Mouse (Mus musculus): ENCODE measurements around the gene Grik5. TPM values are rescaled to one million over a fixed set of nuclear protein-coding genes. Genes with fewer than 3 reads are reported as not detected.

The Grik5 gene
- polyA plus RNA-seq, 1 experiment from 2014 or later: 22.1 TPM

GRCm38 (mm10) chr7:25076663-25077413 is 4.7 kb upstream of the Grik5 start:
- Histone ChIP-seq H3K27ac (peak overlapping the region; percentile 95), H3K4me1 (peaks cover 41% of the 10 kb centered on the region), H3K4me3 (peak overlapping the region; percentile 87), H3K9me3 (no peaks in the 10 kb centered on the region), H3K4me2 (peak overlapping the region; percentile 70), H3K27me3 (replicated peaks) (no peaks in the 10 kb centered on the region), H3K9ac (peak overlapping the region; percentile 89), H3K36me3 (replicated peaks) (peaks cover 22% of the 10 kb centered on the region)
- WGBS: under 1% methylated on average over 56 of the region's 56 CpGs
- ATAC-seq (replicated peaks): peak; percentile 95

DNA sequence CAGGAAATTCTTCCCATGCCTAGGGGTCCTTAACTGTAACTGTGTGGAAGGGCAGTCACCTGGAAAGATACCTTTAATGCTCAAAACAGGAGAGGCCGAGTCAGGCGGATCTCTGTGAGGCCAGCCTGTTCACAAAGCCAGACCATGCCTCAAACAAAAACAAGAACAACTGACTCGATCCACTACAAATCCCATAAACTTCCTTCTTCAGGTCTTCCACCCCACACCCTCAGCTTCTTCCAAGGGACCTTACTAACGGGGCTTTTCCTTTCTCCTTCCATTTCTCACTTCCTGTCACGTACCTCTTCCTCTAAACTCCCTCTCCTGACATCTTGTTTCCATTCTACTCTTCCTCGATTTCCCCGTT is 4.1 kb upstream of the Grik5 start:
- Histone ChIP-seq H3K36me3 (replicated peaks) (peaks cover 17% of the 10 kb centered on the region), H3K27ac (peak overlapping the region; percentile 91), H3K4me1 (peaks cover 44% of the 10 kb centered on the region), H3K9me3 (no peaks in the 10 kb centered on the region), H3K4me2 (peak overlapping the region; percentile 65), H3K9ac (peak overlapping the region; percentile 51), H3K27me3 (replicated peaks) (no peaks in the 10 kb centered on the region), H3K4me3 (peak overlapping the region; percentile 87)
- WGBS: 14% methylated on average over 7 of the region's 7 CpGs
- no peak for ATAC-seq (replicated peaks)

- ATAC-seq (replicated peaks): no peak
- H3K4me2 ChIP-seq: peak overlapping the region; percentile 93; the same call in 1 of the 2 replicates
Observed at GRCm38 (mm10) chr7:25073924-25074323, 1.8 kb upstream of the Grik5 start.

GRCm38 (mm10) chr7:25072716-25073390 is 707 bp upstream of the Grik5 start:
- peak; percentile 18 for ATAC-seq (replicated peaks)
- under 1% methylated on average over 31 of the region's 33 CpGs for WGBS
- Histone ChIP-seq H3K27me3 (replicated peaks) (no peaks in the 10 kb centered on the region), H3K4me1 (peaks cover 63% of the 10 kb centered on the region), H3K4me2 (peak overlapping the region; percentile 93), H3K36me3 (replicated peaks) (peaks cover 4% of the 10 kb centered on the region; the same call in 1 of the 2 replicates), H3K4me3 (peak overlapping the region; percentile 90), H3K27ac (peak overlapping the region; percentile 94), H3K9ac (peak overlapping the region; percentile 91), H3K9me3 (no peaks in the 10 kb centered on the region)

More at GRCm38 (mm10) chr7:25073924-25074323, 1.8 kb upstream of the Grik5 start:
- peak overlapping the region; percentile 94 for H3K27ac ChIP-seq
- H3K4me3 ChIP-seq: 0 out of 2 replicates have a peak overlapping the region, but pooled peaks have one; percentile 90
- H3K4me1 ChIP-seq: peaks cover 63% of the 10 kb centered on the region
- H3K9me3 ChIP-seq: no peaks in the 10 kb centered on the region
- no peaks in the 10 kb centered on the region for H3K27me3 ChIP-seq (replicated peaks)
- H3K36me3 ChIP-seq (replicated peaks): no peaks in the 10 kb centered on the region
- no peak overlapping the region for H3K9ac ChIP-seq
- 83% methylated on average over 8 of the region's 8 CpGs for WGBS

DNA sequence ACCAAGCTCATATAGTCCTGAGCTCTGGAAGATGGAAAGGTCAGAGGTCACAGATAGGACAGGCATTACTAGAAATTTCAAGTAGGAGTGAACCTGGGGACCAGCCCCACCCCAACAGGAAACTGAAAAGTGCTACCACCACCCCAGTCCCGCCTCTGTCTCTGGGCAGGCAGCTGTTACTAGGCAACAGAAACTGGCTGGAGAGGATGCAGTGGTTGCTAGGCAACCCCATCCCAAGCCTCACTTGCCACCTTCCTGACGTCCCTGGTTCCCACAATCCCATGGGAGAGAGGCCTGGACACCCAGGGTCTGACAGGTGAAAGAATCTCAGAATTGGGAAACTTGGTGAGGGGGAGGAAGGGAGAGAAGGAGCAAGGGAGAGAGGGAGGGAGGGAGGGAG is 3.4 kb downstream of the Grik5 start:
- 3% methylated on average over 2 of the region's 2 CpGs for WGBS

DNA sequence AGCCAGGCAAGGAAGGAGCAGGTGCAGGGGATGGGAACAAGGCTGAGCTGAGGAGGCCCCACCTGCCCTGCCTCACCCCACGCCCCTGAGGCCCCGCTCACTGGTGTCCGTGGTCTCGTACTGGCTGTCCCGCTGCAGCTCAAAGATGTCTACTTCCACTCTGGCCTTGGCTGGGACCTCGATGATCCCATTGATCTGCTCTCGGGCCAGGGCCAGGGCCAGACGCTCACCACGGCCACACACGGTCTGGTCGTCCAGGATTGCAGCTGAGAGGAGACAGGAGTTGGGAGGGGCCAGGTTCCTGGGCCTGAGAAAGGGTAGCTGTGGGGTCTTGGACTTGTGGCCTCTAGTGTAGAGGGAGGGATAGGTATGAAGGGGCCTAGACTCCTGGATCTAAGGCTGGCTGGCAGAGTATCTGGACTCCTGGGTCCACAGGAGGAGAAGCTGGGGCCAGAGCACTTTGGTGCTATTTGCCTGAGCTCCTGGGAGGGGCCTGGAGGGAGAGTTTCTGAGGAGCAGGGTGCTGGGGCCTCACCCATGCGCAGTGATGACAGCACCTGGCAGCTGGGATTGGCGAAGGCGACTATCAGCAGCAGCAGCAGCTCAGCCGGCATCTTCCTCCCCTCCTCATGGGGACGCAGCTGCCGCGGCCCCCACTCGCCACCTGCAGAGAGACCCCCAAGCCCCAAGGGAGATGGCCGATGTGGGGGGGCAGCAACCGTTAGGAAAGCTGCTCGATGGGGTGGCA is 4.1 kb downstream of the Grik5 start:
- H3K4me3 ChIP-seq: peak overlapping the region; percentile 13
- H3K27ac ChIP-seq: peak overlapping the region; percentile 40; the same call in 1 of the 2 replicates
- peaks cover 31% of the 10 kb centered on the region for H3K36me3 ChIP-seq (replicated peaks)
- H3K9me3 ChIP-seq: no peaks in the 10 kb centered on the region
- ATAC-seq (replicated peaks): no peak
- peak overlapping the region; percentile 93 for H3K4me2 ChIP-seq
- no peaks in the 10 kb centered on the region for H3K27me3 ChIP-seq (replicated peaks)
- peak overlapping the region; percentile 25; the same call in 1 of the 2 replicates for H3K9ac ChIP-seq
- 79% methylated on average over 22 of the region's 22 CpGs for WGBS
- peaks cover 38% of the 10 kb centered on the region for H3K4me1 ChIP-seq

More for the DNA sequence above, 3.4 kb downstream of the Grik5 start:
- Histone ChIP-seq H3K4me2 (peak overlapping the region; percentile 93), H3K4me1 (peaks cover 45% of the 10 kb centered on the region), H3K4me3 (peak overlapping the region; percentile 13), H3K9me3 (no peaks in the 10 kb centered on the region), H3K36me3 (replicated peaks) (peaks cover 25% of the 10 kb centered on the region), H3K27me3 (replicated peaks) (no peaks in the 10 kb centered on the region), H3K9ac (no peak overlapping the region), H3K27ac (0 out of 2 replicates have a peak overlapping the region, but pooled peaks have one; percentile 40)
- ATAC-seq (replicated peaks): peak; percentile 50

DNA sequence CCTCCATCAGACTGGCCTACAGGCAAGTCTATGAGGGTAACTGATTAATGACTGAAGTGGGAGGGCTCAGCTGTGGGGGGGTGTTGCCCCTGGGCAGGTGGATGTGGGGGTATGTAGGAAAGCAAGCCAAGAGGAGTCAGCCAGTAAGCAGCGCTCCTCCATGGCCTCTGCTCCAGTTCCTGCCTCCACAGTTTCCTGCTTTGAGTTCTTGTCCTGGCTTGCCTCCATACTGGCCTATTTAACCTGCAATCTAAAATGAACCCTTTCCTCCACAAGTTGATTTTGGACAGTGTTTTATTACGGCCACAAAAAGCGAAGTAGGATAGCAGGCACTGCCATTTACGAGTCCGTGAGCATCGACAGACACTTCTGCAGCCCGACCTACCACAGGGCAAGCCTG is 4.8 kb downstream of the Grik5 start:
- Histone ChIP-seq H3K36me3 (replicated peaks) (peaks cover 39% of the 10 kb centered on the region), H3K9ac (no peak overlapping the region), H3K4me1 (peaks cover 38% of the 10 kb centered on the region), H3K9me3 (no peaks in the 10 kb centered on the region), H3K4me3 (no peak overlapping the region), H3K4me2 (no peak overlapping the region), H3K27me3 (replicated peaks) (no peaks in the 10 kb centered on the region), H3K27ac (no peak overlapping the region)
- WGBS: 93% methylated on average over 7 of the region's 7 CpGs
- no peak for ATAC-seq (replicated peaks)

- H3K36me3 ChIP-seq (replicated peaks): peaks cover 67% of the 10 kb centered on the region
- H3K27me3 ChIP-seq (replicated peaks): no peaks in the 10 kb centered on the region
- H3K4me1 ChIP-seq: peaks cover 12% of the 10 kb centered on the region
- H3K27ac ChIP-seq: no peak overlapping the region
- H3K4me3 ChIP-seq: no peak overlapping the region
- ATAC-seq (replicated peaks): no peak
- no peak overlapping the region for H3K4me2 ChIP-seq
- H3K9me3 ChIP-seq: no peaks in the 10 kb centered on the region
- 88% methylated on average over 8 of the region's 8 CpGs for WGBS
- H3K9ac ChIP-seq: no peak overlapping the region
Observed at GRCm38 (mm10) chr7:25063900-25064299, 8.2 kb downstream of the Grik5 start.

DNA sequence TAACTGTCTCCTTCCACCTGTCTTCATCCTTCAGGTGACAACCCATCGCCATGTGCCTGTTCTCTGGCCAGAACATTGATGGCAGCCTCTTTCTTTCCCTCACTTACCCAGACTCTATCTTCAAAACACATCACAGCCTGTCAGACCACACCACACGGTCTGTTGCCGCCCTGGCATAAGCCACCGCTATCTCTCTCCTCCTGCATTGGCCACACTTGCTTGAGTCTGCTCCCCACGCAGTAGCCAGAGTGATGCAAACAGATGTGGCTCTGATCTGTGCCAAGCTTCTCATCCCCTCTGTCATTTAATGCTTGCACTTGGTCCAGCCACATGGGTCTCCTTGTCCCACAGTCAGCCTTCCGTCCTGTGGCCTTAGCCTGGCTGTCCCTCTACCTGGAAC is 8.8 kb downstream of the Grik5 start:
- Histone ChIP-seq H3K36me3 (replicated peaks) (peaks cover 73% of the 10 kb centered on the region), H3K9ac (no peak overlapping the region), H3K9me3 (no peaks in the 10 kb centered on the region), H3K27ac (no peak overlapping the region), H3K4me3 (no peak overlapping the region), H3K4me1 (peaks cover 7% of the 10 kb centered on the region), H3K4me2 (no peak overlapping the region), H3K27me3 (replicated peaks) (no peaks in the 10 kb centered on the region)
- whole genome bisulfite sequencing: 89% methylated on average over 6 of the region's 6 CpGs
- ATAC-seq (replicated peaks): no peak

DNA sequence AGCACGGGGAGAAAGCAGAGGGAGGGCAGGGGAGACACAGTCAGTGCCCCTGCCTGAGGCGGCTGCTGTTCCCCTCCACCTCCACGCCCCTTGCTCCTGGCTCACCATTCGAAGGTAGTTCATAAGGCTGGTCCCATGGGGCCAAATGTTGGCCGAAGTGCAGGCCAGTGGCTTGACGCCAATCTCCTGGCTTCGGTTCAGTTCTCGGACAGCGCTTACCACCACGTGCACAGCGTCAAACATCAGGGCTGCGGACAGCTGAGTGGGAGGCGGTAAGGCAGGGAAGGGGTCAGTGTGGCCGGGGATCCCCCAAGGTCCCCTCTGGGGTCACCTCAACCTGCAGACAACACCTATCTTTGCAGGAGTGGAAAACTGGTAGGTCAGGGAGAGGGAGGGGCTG is 13.3 kb downstream of the Grik5 start:
- H3K9ac ChIP-seq: no peak overlapping the region
- 96% methylated on average over 14 of the region's 14 CpGs for WGBS
- no peak overlapping the region for H3K27ac ChIP-seq
- no peak overlapping the region for H3K4me2 ChIP-seq
- no peak for ATAC-seq (replicated peaks)
- no peaks in the 10 kb centered on the region for H3K4me1 ChIP-seq
- H3K4me3 ChIP-seq: no peak overlapping the region
- no peaks in the 10 kb centered on the region for H3K9me3 ChIP-seq
- no peaks in the 10 kb centered on the region for H3K27me3 ChIP-seq (replicated peaks)
- peaks cover 92% of the 10 kb centered on the region for H3K36me3 ChIP-seq (replicated peaks)

DNA sequence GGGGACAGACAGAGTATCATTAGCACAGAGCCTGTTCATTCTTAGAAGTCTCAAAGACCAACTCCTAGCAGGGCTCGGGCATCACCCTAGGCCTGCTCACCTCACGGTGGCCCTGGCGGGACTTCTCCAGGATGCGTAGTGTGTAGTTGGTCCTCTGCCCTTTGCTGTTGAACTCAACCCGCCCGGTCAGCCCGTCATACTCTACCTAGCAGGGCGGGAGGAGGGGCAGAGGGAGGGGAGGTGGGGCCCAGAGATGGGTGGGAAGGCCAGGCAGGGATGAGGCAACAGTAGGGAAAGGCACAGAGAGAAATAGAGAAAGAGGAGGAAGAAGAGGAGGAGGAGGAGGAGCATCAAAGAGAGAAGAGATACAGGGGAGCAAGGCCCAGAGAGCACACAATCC is 13.8 kb downstream of the Grik5 start:
- Histone ChIP-seq H3K27ac (no peak overlapping the region), H3K9me3 (no peaks in the 10 kb centered on the region), H3K4me3 (no peak overlapping the region), H3K36me3 (replicated peaks) (peaks cover 92% of the 10 kb centered on the region), H3K9ac (no peak overlapping the region), H3K4me2 (no peak overlapping the region), H3K4me1 (no peaks in the 10 kb centered on the region), H3K27me3 (replicated peaks) (no peaks in the 10 kb centered on the region)
- whole genome bisulfite sequencing: 93% methylated on average over 8 of the region's 8 CpGs
- 0 out of 2 replicates have a peak, but pooled peaks have one; percentile 9 for ATAC-seq (replicated peaks)

DNA sequence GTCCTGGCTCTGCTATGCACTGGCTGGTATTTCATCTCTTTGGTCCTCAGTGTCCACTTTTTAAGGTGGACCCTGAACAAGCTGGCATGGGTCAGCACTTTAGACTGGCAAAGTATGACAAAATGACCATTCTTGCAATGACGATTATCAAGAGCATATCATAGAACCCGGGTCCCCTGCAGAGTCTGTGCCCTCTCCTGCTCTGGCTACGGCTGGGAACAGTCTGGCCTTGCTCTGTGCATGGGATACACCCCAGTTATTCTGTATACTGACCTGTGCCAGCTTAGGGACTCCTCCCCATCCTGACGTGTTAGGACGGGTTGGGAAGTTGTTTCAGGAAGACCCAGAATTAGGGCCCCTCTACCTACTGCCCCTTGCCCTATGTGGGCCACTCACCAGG is 14.3 kb downstream of the Grik5 start:
- no peak for ATAC-seq (replicated peaks)
- Histone ChIP-seq H3K4me3 (no peak overlapping the region), H3K27ac (no peak overlapping the region), H3K9me3 (no peaks in the 10 kb centered on the region), H3K27me3 (replicated peaks) (no peaks in the 10 kb centered on the region), H3K9ac (no peak overlapping the region), H3K4me1 (no peaks in the 10 kb centered on the region), H3K36me3 (replicated peaks) (peaks cover 92% of the 10 kb centered on the region), H3K4me2 (no peak overlapping the region)
- 92% methylated on average over 5 of the region's 5 CpGs for WGBS

Measured in midbrain, embryonic 15.5 days (tissue).